Mouse (Mus musculus) cerebellum, postnatal 14 days (tissue): ENCODE results near the gene Slc4a3.

Source experiments
- DNase-seq, 2 experiments: peaks; one replicate each; pipeline ENCODE4 v3.0.0; 2021; ENCODE audit warnings: mixed read lengths in 2 of 2

The Slc4a3 gene

GRCm38 (mm10) chr1:75545965-75546956 lies at the start of gene Slc4a3:
Gene Slc4a3 (plus strand): TSS chr1:75546266.
- peak; percentile 78 to 84 for DNase-seq

GRCm38 (mm10) chr1:75498897-75499296 lies 47.2 kb upstream of the Slc4a3 start:
- no peak for DNase-seq

- DNase-seq = no peak
These were observed 46.6 kb upstream of the Slc4a3 start for GRCm38 (mm10) chr1:75499441-75499840.

- no peak for DNase-seq
These were observed 44.2 kb upstream of the Slc4a3 start for GRCm38 (mm10) chr1:75501905-75502304.

GRCm38 (mm10) chr1:75502945-75503650 lies 43.0 kb upstream of the Slc4a3 start:
- no peak for DNase-seq

- DNase-seq = no peak
These were observed 42.5 kb upstream of the Slc4a3 start for GRCm38 (mm10) chr1:75503651-75503980.

GRCm38 (mm10) chr1:75504256-75505045 lies 41.6 kb upstream of the Slc4a3 start:
- no peak for DNase-seq

GRCm38 (mm10) chr1:75505159-75505955 lies 40.7 kb upstream of the Slc4a3 start:
- DNase-seq = peak; percentile 92

GRCm38 (mm10) chr1:75505956-75506831 lies 39.9 kb upstream of the Slc4a3 start, which contains the start of gene Obsl1:
Gene Obsl1 (minus strand): TSS chr1:75506452.
- DNase-seq = peak; percentile 72 to 75

- DNase-seq = peak in 1 of 2 experiments; percentile 59
These were observed 39.1 kb upstream of the Slc4a3 start, which contains the start of gene Inha for GRCm38 (mm10) chr1:75507006-75507405. Gene Inha (plus strand): TSS chr1:75507077.

GRCm38 (mm10) chr1:75509586-75509985 lies 36.5 kb upstream of the Slc4a3 start:
- no peak for DNase-seq

- DNase-seq = no peak
These were observed 35.9 kb upstream of the Slc4a3 start for GRCm38 (mm10) chr1:75510154-75510553.

GRCm38 (mm10) chr1:75511437-75512210 lies 34.4 kb upstream of the Slc4a3 start:
- DNase-seq = no peak

GRCm38 (mm10) chr1:75512550-75512949 lies 33.5 kb upstream of the Slc4a3 start:
- no peak for DNase-seq

- no peak for DNase-seq
These were observed 29.2 kb upstream of the Slc4a3 start for GRCm38 (mm10) chr1:75516703-75517380.

GRCm38 (mm10) chr1:75517984-75518383 lies 28.1 kb upstream of the Slc4a3 start:
- DNase-seq = no peak

- no peak for DNase-seq
These were observed 27.6 kb upstream of the Slc4a3 start for GRCm38 (mm10) chr1:75518427-75518826.

GRCm38 (mm10) chr1:75519576-75519975 lies 26.5 kb upstream of the Slc4a3 start:
- no peak for DNase-seq

- DNase-seq = peak; percentile 90 to 93
These were observed 24.6 kb upstream of the Slc4a3 start, which contains the start of gene Stk11ip for GRCm38 (mm10) chr1:75521321-75522031. Gene Stk11ip (plus strand): TSS chr1:75521529.
